Mouse (Mus musculus) erythroblast, adult 5-6 weeks (primary cell): ENCODE measurements at regions not wholly inside any gene's neighbourhood (a gene's known extent, or its start where the extent isn't known, plus 50 kb on each side); places are given as distances from the start of the nearest gene placed in this dataset.

Source experiments
- ATAC-seq: replicated peaks from 2 replicates; pipeline ENCODE4 v1.8.0; 2016; ENCODE audit warnings: moderate number of reproducible peaks, mild to moderate bottlenecking, moderate TSS enrichment, inconsistent platforms; ENCODE audit not compliant: poor library complexity, low FRiP score, severe bottlenecking

GRCm38 (mm10) chr10:17472536-17472935, 250.5 kb upstream of the Cited2 start:
- no peak for ATAC-seq

- no peak for ATAC-seq
Measured at GRCm38 (mm10) chr10:17475976-17476375, 247.0 kb upstream of the Cited2 start.

GRCm38 (mm10) chr10:17476720-17477119, 246.3 kb upstream of the Cited2 start:
- no peak for ATAC-seq

GRCm38 (mm10) chr10:17478761-17479632, 244.0 kb upstream of the Cited2 start:
- no peak for ATAC-seq

- ATAC-seq: no peak
Measured at GRCm38 (mm10) chr10:17482751-17483150, 240.3 kb upstream of the Cited2 start.

GRCm38 (mm10) chr10:17485049-17485449, 238.0 kb upstream of the Cited2 start:
- no peak for ATAC-seq

DNA sequence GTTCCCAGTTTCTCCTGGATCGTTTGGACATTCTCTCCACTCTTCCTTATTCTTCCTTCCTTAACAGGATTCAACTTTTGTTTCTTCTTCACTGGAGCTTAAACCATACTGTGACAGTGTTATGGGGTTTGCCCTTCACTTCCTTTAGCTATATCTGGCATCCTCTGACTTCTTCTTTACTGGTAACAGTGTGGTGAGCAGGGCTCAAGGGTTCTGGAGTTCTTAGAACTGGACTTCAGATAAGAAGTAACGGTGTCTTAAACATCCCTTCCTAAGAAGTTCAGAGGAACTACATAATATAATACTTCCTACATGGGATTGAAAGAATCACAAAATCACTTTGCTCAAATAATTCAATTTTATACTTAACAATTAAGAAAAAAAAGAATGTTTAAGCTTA, 237.5 kb upstream of the Cited2 start:
- no peak for ATAC-seq

GRCm38 (mm10) chr10:17486011-17486410, 237.0 kb upstream of the Cited2 start:
- no peak for ATAC-seq

GRCm38 (mm10) chr10:17487460-17487859, 235.6 kb upstream of the Cited2 start:
- no peak for ATAC-seq

GRCm38 (mm10) chr10:17491611-17492305, 231.3 kb upstream of the Cited2 start:
- no peak for ATAC-seq

DNA sequence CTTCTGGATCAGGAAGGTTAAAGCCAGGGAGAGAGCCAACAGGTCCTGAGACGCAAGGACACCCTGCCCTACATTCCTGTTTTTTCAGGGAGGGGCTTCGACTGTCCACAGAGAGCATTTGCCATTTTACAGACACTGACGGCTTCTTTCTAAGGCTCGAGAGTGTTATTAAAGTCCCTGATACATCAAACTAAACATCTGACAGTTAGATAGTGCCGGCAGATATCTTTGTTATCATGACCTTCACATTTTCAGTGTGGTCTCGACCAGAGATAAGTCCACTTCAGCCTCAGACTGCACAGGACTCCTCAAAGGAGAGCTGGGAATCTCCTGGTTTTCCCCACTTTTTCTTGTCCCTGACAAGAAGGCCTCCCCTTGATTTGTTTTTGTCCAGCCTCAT, 229.9 kb upstream of the Cited2 start:
- ATAC-seq: no peak

GRCm38 (mm10) chr10:17496831-17497230, 226.2 kb upstream of the Cited2 start:
- ATAC-seq: no peak

DNA sequence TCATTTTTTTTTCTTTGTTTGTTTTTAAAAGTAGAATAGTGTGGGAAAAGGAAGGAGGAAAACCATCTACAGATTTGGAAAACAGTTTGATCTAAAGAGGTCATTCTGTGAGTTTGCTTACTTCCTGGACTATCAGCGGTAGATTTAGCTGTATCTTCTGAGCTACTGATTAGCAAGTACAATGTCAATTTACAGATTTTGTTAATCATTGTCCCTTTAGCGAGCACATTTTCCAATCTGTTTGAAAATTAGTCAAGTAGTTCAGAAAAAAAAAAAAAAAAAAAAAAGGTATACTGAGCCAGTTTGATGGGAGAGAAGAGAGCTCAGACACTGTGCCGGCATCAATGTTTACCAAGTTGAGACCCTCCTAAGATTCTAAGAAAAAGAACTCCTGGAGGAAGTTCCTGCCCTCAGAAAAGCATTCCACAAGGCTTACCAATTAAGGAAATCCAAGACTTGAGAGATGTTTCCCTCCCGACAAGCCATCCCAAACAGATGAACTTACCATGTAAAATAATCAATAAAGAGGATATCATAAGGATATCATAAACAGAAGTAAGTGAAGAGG, 212.3 kb upstream of the Cited2 start:
- ATAC-seq: no peak

DNA sequence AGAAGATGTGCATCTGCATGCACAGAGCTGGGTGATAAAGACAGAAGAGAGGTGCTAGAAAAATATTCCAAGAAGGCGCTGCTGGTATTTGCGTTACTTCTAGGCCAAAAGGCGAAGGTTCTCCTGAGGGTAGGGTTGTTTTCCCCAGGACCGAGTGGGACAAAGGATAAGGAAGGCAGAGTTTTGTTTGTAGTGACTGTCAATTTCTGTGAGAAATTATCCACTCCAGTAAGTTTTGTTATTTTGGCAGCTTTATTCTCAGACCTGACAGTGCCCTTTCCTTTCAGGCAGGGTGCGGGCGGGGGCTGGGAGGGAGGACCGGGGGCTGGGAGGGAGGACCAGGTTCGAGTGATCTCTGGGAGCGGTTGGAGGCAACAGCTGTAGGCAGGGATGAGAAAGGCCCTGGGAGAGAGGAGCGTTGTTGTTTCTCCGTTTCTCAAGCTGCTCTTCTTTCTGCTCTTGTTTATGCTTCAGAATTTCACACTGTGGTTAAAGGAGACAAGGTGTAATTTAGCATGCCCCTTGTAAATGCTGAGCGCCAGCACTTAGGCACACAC, 211.2 kb upstream of the Cited2 start:
- ATAC-seq: no peak

DNA sequence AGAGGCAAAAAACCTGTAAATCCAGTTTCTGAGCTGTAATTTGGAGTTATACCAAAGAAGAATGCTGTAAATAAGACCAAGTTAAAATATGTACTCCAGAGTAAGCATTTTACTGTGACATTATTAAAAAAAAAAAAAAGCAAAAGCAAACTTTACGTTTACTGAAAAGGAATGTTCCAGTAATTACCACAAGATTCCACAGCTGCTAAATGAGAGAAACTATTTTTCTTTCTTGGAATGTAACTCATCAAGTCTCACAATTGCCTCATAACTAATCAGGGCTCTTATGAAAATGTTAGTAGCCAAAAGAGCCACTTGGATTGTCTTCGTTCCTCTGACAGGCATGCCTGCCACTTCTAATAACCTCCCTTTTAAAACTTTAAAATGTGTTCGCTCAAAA, 210.5 kb upstream of the Cited2 start:
- no peak for ATAC-seq

DNA sequence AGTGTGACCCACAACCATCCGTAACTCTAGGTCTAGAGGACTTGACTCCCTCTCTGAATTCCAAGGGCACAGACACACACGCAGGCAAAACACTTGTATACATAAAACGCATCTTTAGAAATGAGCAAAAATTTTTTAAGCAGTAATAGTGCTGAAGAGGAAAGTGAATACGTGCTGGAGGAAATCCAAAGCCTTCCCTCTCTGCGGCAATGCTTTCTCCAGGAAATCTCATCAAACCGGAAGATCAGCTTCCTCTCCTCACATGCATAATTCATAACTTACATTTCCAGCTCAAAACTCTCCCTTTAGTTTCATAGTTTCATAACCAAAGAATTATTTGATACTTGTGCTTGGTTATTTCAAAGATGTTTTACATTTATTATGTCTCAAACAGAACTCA, 209.3 kb upstream of the Cited2 start:
- no peak for ATAC-seq

GRCm38 (mm10) chr10:17516068-17516467, 206.9 kb upstream of the Cited2 start:
- ATAC-seq: no peak

- ATAC-seq: no peak
Measured at GRCm38 (mm10) chr10:17518423-17519175, 204.4 kb upstream of the Cited2 start.

DNA sequence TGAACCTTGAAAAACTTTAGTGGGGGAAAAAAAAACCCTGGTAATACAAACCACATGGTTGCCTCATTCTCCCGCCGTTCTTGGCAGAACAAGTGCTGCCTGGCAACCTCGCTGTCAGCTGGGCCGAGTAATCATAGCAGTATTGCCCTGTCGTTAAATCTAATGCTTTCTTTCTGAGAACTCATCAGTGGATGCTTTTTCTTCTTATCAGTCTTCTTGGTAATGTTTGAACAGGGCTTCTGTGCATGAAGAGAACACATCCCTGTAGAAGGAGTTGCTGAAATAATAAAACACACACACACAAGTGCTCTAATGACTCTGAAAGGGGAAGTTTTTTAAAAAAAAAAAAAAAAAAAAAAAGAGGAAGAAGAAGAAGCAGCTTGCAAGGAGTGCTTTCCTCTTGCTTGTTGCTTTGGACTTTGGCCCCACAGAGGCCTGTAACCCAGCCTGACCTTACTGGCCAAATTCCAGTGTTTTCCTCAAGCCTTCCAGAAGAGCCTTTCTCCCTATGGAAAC, 200.9 kb upstream of the Cited2 start:
- ATAC-seq: no peak
